Mouse (Mus musculus): ENCODE measurements around the gene Slc25a38.

The Slc25a38 gene

DNA sequence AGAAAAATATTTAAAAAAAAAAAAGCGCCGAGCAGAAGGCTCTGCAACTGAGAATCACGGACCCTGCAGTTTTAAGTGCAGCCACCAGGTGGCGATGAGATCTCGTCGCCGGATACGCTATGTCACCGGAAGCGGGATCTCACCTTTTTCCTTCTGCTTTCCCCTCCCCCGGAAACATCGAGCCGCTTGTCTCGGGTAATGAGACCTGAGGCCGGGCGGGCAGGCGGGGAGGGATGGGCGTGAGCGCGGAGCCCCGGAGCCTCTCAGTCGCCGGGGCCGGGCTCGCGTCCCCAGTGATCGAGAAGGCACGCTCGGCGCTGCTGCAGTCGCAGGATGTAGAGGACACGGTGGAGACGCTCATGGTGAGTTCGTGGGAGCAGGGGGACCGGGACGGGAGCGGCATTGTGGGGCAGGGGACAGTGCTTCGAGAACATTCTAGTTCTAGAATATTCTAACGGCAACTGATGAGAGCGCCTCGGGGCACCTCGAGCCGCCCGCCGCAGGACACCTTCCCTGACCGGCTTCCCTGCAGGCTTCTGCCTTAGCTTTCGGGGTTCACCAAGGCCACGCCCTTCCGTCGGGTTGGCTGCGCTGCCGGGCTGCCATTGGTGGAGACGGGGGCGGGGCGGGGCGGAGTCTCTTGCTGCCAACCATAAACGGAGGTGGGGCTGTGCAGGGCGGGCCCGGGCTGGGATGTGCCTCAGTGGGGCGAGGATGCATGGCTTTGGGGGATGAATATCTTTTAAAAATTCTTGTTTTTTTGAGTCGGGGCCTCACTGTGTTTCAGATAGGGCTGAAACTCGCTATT is at the start of gene Slc25a38:
Gene Slc25a38 (plus strand): TSS at position 164 of the 808 bp plus-strand sequence.
- DNase-seq (ENCODE audit: low spot score in 2 of 2) = peak; percentile 95

GRCm38 (mm10) chr9:120064317-120064716 is 45.9 kb upstream of the Slc25a38 start:
- DNase-seq (ENCODE audit: low spot score in 2 of 2) = no peak

DNA sequence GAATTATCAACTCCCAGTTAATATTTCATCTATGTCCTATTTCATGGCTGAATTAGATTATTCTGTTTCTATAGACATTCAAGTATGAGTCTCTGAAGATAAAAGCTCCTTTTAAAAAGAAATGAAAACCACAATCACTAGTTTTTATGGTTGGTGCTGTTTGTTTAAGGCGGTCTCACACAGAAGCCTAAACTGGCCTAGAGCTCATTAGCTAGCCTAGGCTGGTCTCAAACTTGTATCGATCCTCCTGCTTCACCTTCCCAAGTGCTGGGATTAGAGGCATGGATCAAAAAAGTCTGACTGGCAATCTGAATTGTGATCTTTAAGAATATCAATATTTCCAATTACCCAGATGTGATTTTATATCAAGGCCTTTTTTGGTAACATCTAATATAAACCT is 42.6 kb upstream of the Slc25a38 start:
- DNase-seq (ENCODE audit: low spot score in 2 of 2) = no peak

DNA sequence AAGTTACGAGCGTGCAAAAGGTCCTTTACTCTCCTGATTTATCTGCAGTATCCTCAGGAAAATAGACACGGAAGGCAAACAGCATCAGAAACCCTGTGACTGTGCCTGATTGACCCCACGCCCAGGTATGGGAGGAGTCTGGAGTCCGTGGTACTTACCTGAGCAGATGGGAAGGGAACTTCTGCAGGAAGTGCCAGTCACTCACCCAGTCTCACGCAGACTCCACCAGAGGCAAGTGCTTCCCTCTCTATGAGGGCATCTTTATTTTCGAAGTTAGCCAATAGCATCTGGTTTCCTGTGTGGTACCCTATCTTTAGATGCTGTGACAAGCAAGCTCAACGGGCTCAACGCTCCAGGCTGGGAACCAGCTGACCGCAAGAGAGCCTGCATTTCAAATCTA is 42.1 kb upstream of the Slc25a38 start:
- no peak for DNase-seq (ENCODE audit: low spot score in 2 of 2)

- no peak for DNase-seq (ENCODE audit: low spot score in 2 of 2)
Observed at GRCm38 (mm10) chr9:120069779-120070178, 40.4 kb upstream of the Slc25a38 start, which contains the start of gene Cx3cr1. Cx3cr1 (minus strand) TSS chr9:120069879.

DNA sequence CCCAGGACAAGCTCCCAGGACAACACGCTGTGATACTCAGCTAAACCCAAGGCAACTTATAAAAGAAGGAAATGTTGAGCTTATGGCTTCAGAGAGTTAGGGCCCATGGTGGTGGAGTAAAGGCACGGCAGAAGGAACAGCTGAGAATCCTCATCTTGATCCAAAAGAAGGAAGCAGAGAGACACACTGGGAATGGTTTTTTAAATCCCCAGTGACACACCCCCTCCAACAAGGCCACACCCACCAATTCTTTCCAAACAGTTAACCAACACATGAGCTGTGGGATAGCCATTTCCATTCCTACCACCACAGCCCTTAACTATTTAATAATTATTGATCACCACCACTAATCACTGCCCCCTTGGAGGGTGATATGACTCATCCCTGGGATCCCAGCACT is 38.9 kb upstream of the Slc25a38 start:
- DNase-seq (ENCODE audit: low spot score in 2 of 2) = no peak

- peak; percentile 60 to 83 for DNase-seq (ENCODE audit: low spot score in 2 of 2)
Observed at GRCm38 (mm10) chr9:120073169-120073568, 37.0 kb upstream of the Slc25a38 start.

DNA sequence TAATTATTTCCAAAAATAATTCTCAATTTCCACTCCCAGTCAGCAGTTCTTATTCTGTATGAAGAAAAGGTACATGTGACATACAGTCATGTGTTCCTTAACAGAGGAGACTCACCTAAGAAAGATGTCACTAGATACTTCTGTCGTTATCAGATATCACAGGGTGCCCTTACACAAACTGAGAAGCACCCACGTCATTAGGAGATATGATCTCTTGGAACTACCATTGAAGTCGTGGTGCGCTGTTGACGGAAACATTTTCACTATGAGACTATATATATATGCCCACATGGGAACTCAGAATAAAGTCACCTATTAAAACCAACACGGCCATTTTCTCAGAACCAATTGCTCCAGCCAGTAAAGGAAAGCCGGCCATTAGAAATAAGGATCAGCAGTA is 35.7 kb upstream of the Slc25a38 start:
- no peak for DNase-seq (ENCODE audit: low spot score in 2 of 2)

DNA sequence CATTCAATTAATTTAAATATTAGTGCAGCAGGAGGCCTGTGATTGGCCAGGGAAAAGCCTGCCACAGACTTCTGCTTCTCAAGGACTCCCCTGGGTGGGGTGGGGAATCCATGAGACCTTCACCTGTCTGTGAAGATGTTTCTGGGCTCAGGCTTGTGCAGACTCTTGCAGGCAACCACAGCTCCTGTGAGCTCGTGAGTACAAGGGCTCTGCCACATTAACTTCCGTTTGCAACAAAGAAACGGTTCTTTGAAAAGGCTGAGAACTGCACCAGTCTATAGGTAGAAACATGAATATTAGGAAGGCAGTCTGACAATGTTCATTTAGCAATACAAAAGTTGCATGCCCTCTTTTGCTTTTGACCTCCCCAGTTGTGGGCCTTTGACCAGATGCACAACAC is 31.9 kb upstream of the Slc25a38 start:
- DNase-seq (ENCODE audit: low spot score in 2 of 2) = no peak

DNA sequence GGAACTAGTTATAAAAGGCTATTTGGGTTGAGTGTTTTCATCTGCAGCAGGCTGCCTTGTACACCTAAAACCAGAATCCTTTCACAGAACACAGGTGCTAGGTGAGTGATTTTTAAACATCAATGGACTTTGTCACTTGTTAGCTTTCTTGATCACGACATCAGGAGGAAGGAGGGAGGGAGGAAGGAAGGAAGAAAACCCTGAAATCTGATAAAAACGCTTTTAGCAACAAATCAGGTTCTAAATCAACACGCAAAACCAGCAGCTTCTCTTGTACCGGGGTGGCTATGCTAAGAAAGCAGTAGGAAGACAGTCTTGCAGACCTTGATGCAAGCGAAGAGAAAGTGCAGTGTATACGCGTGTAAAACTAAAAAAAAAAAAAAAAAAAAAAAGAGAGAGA is 30.3 kb upstream of the Slc25a38 start:
- DNase-seq (ENCODE audit: low spot score in 2 of 2) = no peak

- DNase-seq (ENCODE audit: low spot score in 2 of 2) = no peak
Observed at GRCm38 (mm10) chr9:120080546-120081108, 29.5 kb upstream of the Slc25a38 start.

GRCm38 (mm10) chr9:120081247-120081646 is 28.9 kb upstream of the Slc25a38 start:
- peak in 1 of 2 experiments; percentile 20 for DNase-seq (ENCODE audit: low spot score in 2 of 2)

GRCm38 (mm10) chr9:120081967-120082366 is 28.2 kb upstream of the Slc25a38 start:
- peak in 1 of 2 experiments; percentile 42 for DNase-seq (ENCODE audit: low spot score in 2 of 2)

DNA sequence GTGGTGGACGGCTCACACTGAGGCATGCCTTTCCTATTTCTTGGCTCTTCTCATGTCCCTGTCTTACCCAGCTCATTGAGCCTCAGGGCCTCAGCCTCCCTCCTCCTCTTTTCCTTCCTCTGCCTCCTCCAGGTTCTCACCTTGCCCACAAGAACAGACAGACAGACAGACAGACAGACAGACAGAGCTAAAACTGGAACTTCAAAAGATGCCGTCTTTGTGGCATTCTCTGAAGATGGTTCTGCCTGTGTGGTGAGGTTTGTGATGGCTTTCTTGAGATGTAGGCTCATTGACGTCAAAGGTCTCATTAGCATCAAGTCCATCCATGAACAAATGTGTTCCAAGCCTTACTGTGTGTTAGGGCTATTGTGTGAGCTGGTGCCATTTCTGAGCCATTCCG is 27.5 kb upstream of the Slc25a38 start:
- DNase-seq (ENCODE audit: low spot score in 2 of 2) = no peak

DNA sequence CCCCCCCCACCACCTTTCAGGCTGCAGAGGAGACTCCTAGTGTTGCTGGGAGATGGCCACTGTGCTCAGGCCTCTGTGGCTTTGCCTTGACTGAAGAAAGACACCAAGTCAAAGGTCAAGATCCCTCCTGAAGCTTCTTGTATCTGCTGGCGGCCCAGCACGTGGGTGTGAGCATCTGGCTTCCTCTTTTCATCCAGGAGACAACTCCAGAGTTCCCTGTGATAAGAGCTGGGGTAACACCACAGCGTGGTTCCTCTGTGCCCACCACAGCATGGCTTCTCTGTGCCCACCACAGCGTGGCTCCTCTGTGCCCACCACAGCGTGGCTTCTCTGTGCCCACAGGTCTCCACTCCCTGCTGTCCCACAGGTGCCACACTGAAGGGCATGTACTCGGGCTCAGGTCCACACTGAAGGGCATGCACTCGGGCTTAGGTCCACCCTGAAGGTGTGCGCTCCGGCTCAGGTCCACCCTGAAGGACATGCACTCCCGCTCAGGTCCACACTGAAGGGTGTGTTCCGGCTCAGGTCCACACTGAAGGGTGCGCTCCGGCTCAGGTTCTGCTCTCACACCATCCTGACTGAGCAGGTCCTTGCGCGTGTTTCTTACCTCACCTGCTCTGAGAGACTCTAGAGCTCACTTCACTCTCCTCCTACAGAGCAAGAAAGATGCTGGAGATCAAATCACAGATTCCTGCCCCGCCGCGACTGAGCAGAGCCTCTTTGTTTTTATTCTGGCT is 26.8 kb upstream of the Slc25a38 start:
- DNase-seq (ENCODE audit: low spot score in 2 of 2) = no peak

DNA sequence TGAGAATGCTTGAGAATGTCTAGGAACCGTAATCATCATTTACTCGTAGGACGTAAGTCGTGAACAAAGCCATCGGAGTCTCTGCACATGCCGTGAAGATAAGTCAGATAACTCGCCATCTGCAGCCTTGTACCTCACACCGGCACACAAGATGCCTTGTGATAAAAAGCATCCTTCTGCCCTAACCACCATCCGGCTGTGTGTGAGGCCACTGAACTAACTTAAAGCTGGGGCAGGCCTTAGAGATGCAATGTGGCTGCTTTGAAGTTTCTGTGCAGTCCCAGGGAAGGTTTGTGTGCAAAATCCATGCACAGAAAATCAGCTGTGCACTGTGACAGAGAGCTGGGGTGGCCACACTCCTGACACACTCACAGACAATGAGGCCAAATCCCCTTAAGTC is 25.8 kb upstream of the Slc25a38 start:
- DNase-seq (ENCODE audit: low spot score in 2 of 2) = no peak

- DNase-seq (ENCODE audit: low spot score in 2 of 2) = no peak
Observed at GRCm38 (mm10) chr9:120089125-120089524, 21.0 kb upstream of the Slc25a38 start.

DNA sequence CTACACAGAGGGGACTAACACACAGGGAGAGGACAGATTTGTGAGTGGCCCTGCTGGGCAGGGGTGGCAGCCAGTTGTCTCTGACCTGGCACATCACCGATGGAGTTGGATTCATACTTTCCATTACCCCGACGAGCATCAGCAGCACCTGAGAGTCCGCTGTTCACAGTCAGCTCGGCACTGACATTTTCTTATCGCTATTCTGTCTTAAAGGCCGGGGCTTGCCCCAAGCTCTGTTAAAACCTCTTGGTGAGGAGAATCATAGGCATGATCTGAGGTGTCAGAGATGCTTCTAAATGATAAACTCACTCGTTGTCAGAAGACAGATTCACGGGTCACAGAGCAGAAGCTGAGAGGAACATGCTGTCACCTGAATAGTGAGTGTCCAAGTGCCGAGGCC is 19.1 kb upstream of the Slc25a38 start:
- DNase-seq (ENCODE audit: low spot score in 2 of 2) = no peak

- no peak for DNase-seq (ENCODE audit: low spot score in 2 of 2)
Observed at GRCm38 (mm10) chr9:120091696-120092238, 18.4 kb upstream of the Slc25a38 start, which contains the start of gene Ccr8. Ccr8 (plus strand) TSS chr9:120092114.

DNA sequence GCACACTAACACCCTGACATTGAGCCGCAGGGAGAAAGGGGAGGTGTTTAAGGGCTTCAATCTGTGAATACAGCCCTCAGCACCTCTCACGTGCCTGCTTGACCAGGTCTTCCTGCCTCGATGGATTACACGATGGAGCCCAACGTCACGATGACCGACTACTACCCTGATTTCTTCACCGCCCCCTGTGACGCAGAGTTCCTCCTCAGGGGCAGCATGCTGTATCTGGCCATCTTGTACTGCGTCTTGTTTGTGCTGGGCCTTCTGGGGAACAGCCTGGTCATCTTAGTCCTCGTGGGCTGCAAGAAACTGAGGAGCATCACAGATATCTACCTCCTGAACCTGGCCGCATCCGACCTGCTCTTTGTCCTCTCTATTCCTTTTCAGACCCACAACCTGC is 16.5 kb upstream of the Slc25a38 start:
- DNase-seq (ENCODE audit: low spot score in 2 of 2) = no peak

DNA sequence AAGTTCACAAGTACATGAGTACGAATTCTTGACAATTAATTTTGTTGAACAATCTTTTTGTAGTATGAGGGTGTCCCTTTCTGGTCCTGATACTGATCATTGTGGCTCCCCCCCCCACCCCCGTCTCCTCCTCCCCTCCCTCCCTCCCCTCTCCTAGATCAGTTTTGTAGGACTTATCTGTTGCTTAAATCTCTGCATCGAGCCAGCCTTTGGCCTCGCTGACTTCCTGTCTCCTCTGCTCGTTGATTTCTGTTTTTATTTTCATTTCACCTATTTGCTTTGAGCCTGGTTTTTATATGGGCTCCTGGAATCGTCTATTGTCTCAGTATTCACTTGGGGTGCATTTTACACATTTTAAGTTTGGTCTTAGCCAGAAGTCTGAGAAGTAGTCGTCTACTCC is 14.3 kb upstream of the Slc25a38 start:
- DNase-seq (ENCODE audit: low spot score in 2 of 2) = no peak

DNA sequence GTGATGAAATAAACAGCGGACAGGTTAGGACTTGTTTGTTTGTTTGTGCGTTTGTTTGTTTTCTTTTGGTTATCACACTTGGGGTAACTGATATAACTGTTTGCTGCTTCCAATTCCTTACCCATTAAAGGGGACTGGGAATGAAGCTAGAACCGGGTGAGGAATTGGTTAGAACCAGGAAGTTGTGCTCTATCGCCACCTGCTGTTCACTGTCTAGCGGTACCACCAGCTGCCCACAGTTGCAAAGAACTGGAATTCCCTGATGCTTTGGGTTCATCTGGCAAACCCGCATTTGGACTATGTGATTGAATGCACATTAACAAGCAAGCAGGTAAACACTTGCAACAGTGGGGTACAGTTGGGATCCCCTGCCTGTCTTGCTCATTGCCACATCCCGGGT is 11.5 kb upstream of the Slc25a38 start:
- DNase-seq (ENCODE audit: low spot score in 2 of 2) = peak; percentile 45 to 76

All from cerebellum, postnatal 4 days (tissue).